Mouse (Mus musculus) embryonic facial prominence, embryonic 15.5 days (tissue): ENCODE results near the gene Ccne1. TPM values are rescaled to one million over a fixed set of nuclear protein-coding genes. Genes with fewer than 3 reads are reported as not detected.

Experiments
- ATAC-seq: fragments of 200-750 bp; cut with Nextera tagmentation; 2 replicates; pipeline ENCODE4 v1.8.0; 2017; ENCODE audit warnings: low read depth, moderate TSS enrichment; ENCODE audit not compliant: insufficient number of reproducible peaks, low FRiP score, low TSS enrichment
- H3K27ac ChIP-seq: fragments of 300-500 bp; sonication (generic); replicated peaks from 2 replicates; pipeline ENCODE4 v1.5.1; 2015; ENCODE audit warnings: mild to moderate bottlenecking, inconsistent platforms
- H3K27me3 ChIP-seq: fragments of 300-500 bp; sonication (generic); 2 replicates; pipeline ENCODE4 v1.6.1; 2015; ENCODE audit warnings: inconsistent platforms
- H3K36me3 ChIP-seq: fragments of 300-500 bp; sonication (generic); 2 replicates; pipeline ENCODE4 v1.6.1; 2015; ENCODE audit warnings: mild to moderate bottlenecking, inconsistent platforms
- H3K4me1 ChIP-seq: fragments of 300-500 bp; sonication (generic); 2 replicates; pipeline ENCODE4 v1.6.1; 2015; ENCODE audit warnings: inconsistent platforms
- H3K4me2 ChIP-seq: fragments of 300-500 bp; sonication (generic); replicated peaks from 2 replicates; pipeline ENCODE4 v1.6.1; 2015; ENCODE audit warnings: mild to moderate bottlenecking, inconsistent platforms
- H3K4me3 ChIP-seq: fragments of 300-500 bp; sonication (generic); replicated peaks from 2 replicates; pipeline ENCODE4 v1.5.1; 2015; ENCODE audit warnings: mild to moderate bottlenecking, inconsistent platforms
- H3K9ac ChIP-seq: fragments of 300-500 bp; sonication (generic); 2 replicates; pipeline ENCODE4 v1.6.1; 2015; ENCODE audit warnings: inconsistent platforms
- H3K9me3 ChIP-seq: fragments of 300-500 bp; sonication (generic); replicated peaks from 2 replicates; pipeline ENCODE4 v1.6.1; 2016; ENCODE audit warnings: inconsistent platforms
- WGBS: fragments of 180-500 bp; shearing (Covaris S2); methylation state at CpG from one replicate; pipeline ENCODE4 v1.1.7; 2015; 5-methylcytosine and 5-hydroxymethylcytosine counted together
- polyA plus RNA-seq: library from polyadenylated mRNA; unstranded; fragments of >200 nt; fragmentation: Nextera tagmentation; extraction: Ambion mirVana; gene quantifications from 2 replicates; pipeline ENCODE4 v1.2.1, GENCODE M21; 2015

The Ccne1 gene
- 59.9 and 62.3 TPM in 2 replicates for polyA plus RNA-seq

GRCm38 (mm10) chr7:38107371-38108259 is at the start of gene Ccne1:
Gene Ccne1, minus strand, starts transcription at chr7:38107534.
- H3K4me3 ChIP-seq = peak within 1 kb of the TSS; percentile 83
- under 1% methylated on average over 97 of the region's 102 CpGs for whole genome bisulfite sequencing
- ATAC-seq = peak; percentile 91
- no peaks in the 10 kb centered on the region for H3K27me3 ChIP-seq
- H3K4me1 ChIP-seq = peaks cover 26% of the 10 kb centered on the region; the same call in 1 of the 2 replicates
- H3K4me2 ChIP-seq = peak within 1 kb of the TSS; percentile 96
- no peaks in the 10 kb centered on the region for H3K9me3 ChIP-seq
- peak within 1 kb of the TSS; percentile 69 for H3K9ac ChIP-seq
- peak within 1 kb of the TSS; percentile 71; the same call in 1 of the 2 replicates for H3K27ac ChIP-seq
- H3K36me3 ChIP-seq = peaks cover 6% of the 10 kb centered on the region; the same call in 1 of the 2 replicates

GRCm38 (mm10) chr7:38155829-38156228 is 48.5 kb upstream of the Ccne1 start:
- Histone ChIP-seq H3K4me3 (no peak overlapping the region), H3K9me3 (no peaks in the 10 kb centered on the region), H3K9ac (no peak overlapping the region), H3K4me1 (no peaks in the 10 kb centered on the region), H3K27me3 (no peaks in the 10 kb centered on the region), H3K4me2 (no peak overlapping the region), H3K36me3 (no peaks in the 10 kb centered on the region), H3K27ac (no peak overlapping the region)
- no peak for ATAC-seq
- 77% methylated on average over 5 of the region's 5 CpGs for WGBS

GRCm38 (mm10) chr7:38152571-38152970 is 45.2 kb upstream of the Ccne1 start:
- 78% methylated on average over 3 of the region's 3 CpGs for WGBS

GRCm38 (mm10) chr7:38151706-38152312 is 44.5 kb upstream of the Ccne1 start:
- ATAC-seq = no peak
- Histone ChIP-seq H3K4me3 (no peak overlapping the region), H3K27ac (no peak overlapping the region), H3K4me2 (no peak overlapping the region), H3K9me3 (no peaks in the 10 kb centered on the region), H3K27me3 (no peaks in the 10 kb centered on the region), H3K9ac (no peak overlapping the region), H3K4me1 (no peaks in the 10 kb centered on the region), H3K36me3 (no peaks in the 10 kb centered on the region)
- 66% methylated on average over 14 of the region's 14 CpGs for WGBS

More at GRCm38 (mm10) chr7:38152571-38152970, 45.2 kb upstream of the Ccne1 start:
- no peak overlapping the region for H3K27ac ChIP-seq
- H3K4me2 ChIP-seq = no peak overlapping the region
- H3K9ac ChIP-seq = no peak overlapping the region
- no peaks in the 10 kb centered on the region for H3K4me1 ChIP-seq
- H3K4me3 ChIP-seq = no peak overlapping the region
- H3K27me3 ChIP-seq = no peaks in the 10 kb centered on the region
- no peak for ATAC-seq
- no peaks in the 10 kb centered on the region for H3K36me3 ChIP-seq
- no peaks in the 10 kb centered on the region for H3K9me3 ChIP-seq

- no peak for ATAC-seq
- no peaks in the 10 kb centered on the region for H3K36me3 ChIP-seq
- H3K9me3 ChIP-seq = no peaks in the 10 kb centered on the region
- H3K4me1 ChIP-seq = no peaks in the 10 kb centered on the region
- H3K4me2 ChIP-seq = no peak overlapping the region
- no peak overlapping the region for H3K4me3 ChIP-seq
- H3K27me3 ChIP-seq = no peaks in the 10 kb centered on the region
- no peak overlapping the region for H3K27ac ChIP-seq
- WGBS = 88% methylated on average over 6 of the region's 6 CpGs
- H3K9ac ChIP-seq = no peak overlapping the region
Measured at GRCm38 (mm10) chr7:38147477-38147876, 40.1 kb upstream of the Ccne1 start.

- H3K9me3 ChIP-seq = no peaks in the 10 kb centered on the region
- H3K4me1 ChIP-seq = peaks cover 6% of the 10 kb centered on the region; the same call in 1 of the 2 replicates
- H3K4me2 ChIP-seq = no peak overlapping the region
- H3K9ac ChIP-seq = no peak overlapping the region
- no peak overlapping the region for H3K4me3 ChIP-seq
- 0 out of 2 replicates have a peak, but pooled peaks have one; percentile 10 for ATAC-seq
- H3K36me3 ChIP-seq = no peaks in the 10 kb centered on the region
- H3K27me3 ChIP-seq = no peaks in the 10 kb centered on the region
- WGBS = 66% methylated on average over 13 of the region's 13 CpGs
- H3K27ac ChIP-seq = no peak overlapping the region
Measured at GRCm38 (mm10) chr7:38141747-38142545, 34.6 kb upstream of the Ccne1 start.

GRCm38 (mm10) chr7:38140324-38140723 is 33.0 kb upstream of the Ccne1 start:
- H3K27me3 ChIP-seq = no peaks in the 10 kb centered on the region
- ATAC-seq = no peak; the same call in 1 of the 2 replicates
- H3K4me3 ChIP-seq = no peak overlapping the region
- H3K9ac ChIP-seq = no peak overlapping the region
- H3K4me2 ChIP-seq = no peak overlapping the region
- WGBS = 22% methylated on average over 9 of the region's 9 CpGs
- no peaks in the 10 kb centered on the region for H3K36me3 ChIP-seq
- H3K4me1 ChIP-seq = peaks cover 6% of the 10 kb centered on the region; the same call in 1 of the 2 replicates
- no peaks in the 10 kb centered on the region for H3K9me3 ChIP-seq
- H3K27ac ChIP-seq = no peak overlapping the region

- H3K4me2 ChIP-seq = no peak overlapping the region
- H3K27ac ChIP-seq = no peak overlapping the region
- H3K36me3 ChIP-seq = no peaks in the 10 kb centered on the region
- H3K4me3 ChIP-seq = no peak overlapping the region
- H3K9ac ChIP-seq = no peak overlapping the region
- H3K27me3 ChIP-seq = no peaks in the 10 kb centered on the region
- ATAC-seq = no peak
- H3K9me3 ChIP-seq = no peaks in the 10 kb centered on the region
- WGBS = 88% methylated on average over 5 of the region's 5 CpGs
- peaks cover 13% of the 10 kb centered on the region for H3K4me1 ChIP-seq
Measured at GRCm38 (mm10) chr7:38134471-38134870, 27.1 kb upstream of the Ccne1 start.

- no peak for ATAC-seq
- H3K36me3 ChIP-seq = no peaks in the 10 kb centered on the region
- no peak overlapping the region for H3K4me2 ChIP-seq
- no peak overlapping the region for H3K4me3 ChIP-seq
- H3K9me3 ChIP-seq = no peaks in the 10 kb centered on the region
- no peaks in the 10 kb centered on the region for H3K27me3 ChIP-seq
- peaks cover 13% of the 10 kb centered on the region for H3K4me1 ChIP-seq
- H3K27ac ChIP-seq = no peak overlapping the region
- 26% methylated on average over 5 of the region's 5 CpGs for WGBS
- H3K9ac ChIP-seq = no peak overlapping the region
Measured at GRCm38 (mm10) chr7:38131186-38131585, 23.9 kb upstream of the Ccne1 start.

GRCm38 (mm10) chr7:38129986-38130729 is 22.8 kb upstream of the Ccne1 start:
- no peak overlapping the region for H3K4me3 ChIP-seq
- ATAC-seq = no peak
- no peak overlapping the region for H3K4me2 ChIP-seq

More at GRCm38 (mm10) chr7:38129986-38130729, 22.8 kb upstream of the Ccne1 start:
- Histone ChIP-seq H3K9me3 (no peaks in the 10 kb centered on the region), H3K4me1 (peaks cover 13% of the 10 kb centered on the region), H3K27ac (no peak overlapping the region), H3K36me3 (no peaks in the 10 kb centered on the region), H3K9ac (no peak overlapping the region), H3K27me3 (no peaks in the 10 kb centered on the region)
- WGBS = 45% methylated on average over 26 of the region's 26 CpGs
